Mouse (Mus musculus) ES-Bruce4 (cell line): ENCODE results near the gene Sdc4.

Source experiments
- CTCF ChIP-seq: IDR thresholded peaks from one replicate; pipeline ENCODE4 v1.8.1; 2011; ENCODE audit warnings: low read depth, low read length
- EP300 ChIP-seq: IDR thresholded peaks from 2 replicates; pipeline ENCODE4 v1.6.1; 2011; ENCODE audit warnings: low read depth, low read length; ENCODE audit not compliant: insufficient read depth
- POLR2A ChIP-seq: IDR thresholded peaks from one replicate; pipeline ENCODE4 v1.8.1; 2011; ENCODE audit warnings: low read length; ENCODE audit not compliant: insufficient read depth

DNA sequence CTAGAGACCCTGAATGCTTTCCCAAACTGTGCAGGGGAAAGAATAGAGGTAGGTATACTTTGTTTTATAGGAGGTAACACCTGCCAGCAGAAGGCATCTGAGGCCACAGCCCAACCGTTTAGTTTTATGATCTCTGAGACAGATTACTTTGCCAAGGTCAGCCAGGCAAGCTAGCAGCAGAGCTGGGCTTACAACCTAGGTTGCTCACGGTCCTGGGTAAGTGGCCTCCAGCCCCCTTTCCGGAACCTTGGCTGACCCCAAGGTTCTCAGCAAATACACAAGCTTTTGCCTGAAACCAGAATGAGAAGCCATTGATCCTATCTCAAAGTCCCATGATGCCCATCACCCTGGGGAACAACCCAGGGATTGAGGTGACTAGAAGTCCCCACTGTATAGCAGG is 9.0 kb downstream of the Sdc4 start:
- TF ChIP-seq CTCF (no peak), POLR2A (no peak), EP300 (no peak)
